Mouse (Mus musculus) limb, embryonic 12.5 days (tissue): ENCODE data around the gene Pnkp. TPM values are rescaled to one million over a fixed set of nuclear protein-coding genes. Genes with fewer than 3 reads are reported as not detected.
A peak's percentile ranks its signal among the peaks of the same experiment; 100 is the strongest.
"Not testable (repeated sequence)": the region's sequence is repeated elsewhere in the genome, so short reads cannot be mapped to it uniquely, and the experiment has no call there.

Experiments used
- ATAC-seq: fragments of 200-750 bp; cut with Nextera tagmentation; 2 replicates; pipeline ENCODE4 v1.8.0; 2017; ENCODE audit warnings: low read depth, moderate TSS enrichment; ENCODE audit not compliant: insufficient number of reproducible peaks, insufficient read depth, low FRiP score, low TSS enrichment
- H3K27ac ChIP-seq: fragments of 300-500 bp; sonication (generic); 2 replicates; pipeline ENCODE4 v1.5.1; 2016; ENCODE audit warnings: mild to moderate bottlenecking, moderate library complexity
- H3K27me3 ChIP-seq: fragments of 300-500 bp; sonication (generic); 2 replicates; pipeline ENCODE4 v1.6.1; 2016; ENCODE audit warnings: mild to moderate bottlenecking, moderate library complexity
- H3K36me3 ChIP-seq: fragments of 300-500 bp; sonication (generic); 2 replicates; pipeline ENCODE4 v1.6.1; 2016; ENCODE audit warnings: mild to moderate bottlenecking, moderate library complexity
- H3K4me1 ChIP-seq: fragments of 300-500 bp; sonication (generic); replicated peaks from 2 replicates; pipeline ENCODE4 v1.6.1; 2016
- H3K4me2 ChIP-seq: fragments of 300-500 bp; sonication (generic); 2 replicates; pipeline ENCODE4 v1.6.1; 2016; ENCODE audit warnings: mild to moderate bottlenecking, moderate library complexity
- H3K4me3 ChIP-seq: fragments of 300-500 bp; sonication (generic); replicated peaks from 2 replicates; pipeline ENCODE4 v1.5.1; 2016; ENCODE audit warnings: mild to moderate bottlenecking
- H3K9ac ChIP-seq: fragments of 300-500 bp; sonication (generic); replicated peaks from 2 replicates; pipeline ENCODE4 v1.6.1; 2016; ENCODE audit warnings: mild to moderate bottlenecking, moderate library complexity
- H3K9me3 ChIP-seq: fragments of 300-500 bp; sonication (generic); 2 replicates; pipeline ENCODE4 v1.6.1; 2016; ENCODE audit warnings: mild to moderate bottlenecking, moderate library complexity
- WGBS: fragments of 180-500 bp; shearing (Covaris S2); methylation state at CpG from one replicate; pipeline ENCODE4 v1.1.7; 2016; 5-methylcytosine and 5-hydroxymethylcytosine counted together
- polyA plus RNA-seq: library from polyadenylated mRNA; unstranded; fragments of >200 nt; fragmentation: Nextera tagmentation; extraction: Ambion mirVana; gene quantifications from 2 replicates; pipeline ENCODE4 v1.2.1, GENCODE M21; 2016

Gene Pnkp
- polyA plus RNA-seq, 1 experiment from 2014 or later, result 37.3 TPM

DNA sequence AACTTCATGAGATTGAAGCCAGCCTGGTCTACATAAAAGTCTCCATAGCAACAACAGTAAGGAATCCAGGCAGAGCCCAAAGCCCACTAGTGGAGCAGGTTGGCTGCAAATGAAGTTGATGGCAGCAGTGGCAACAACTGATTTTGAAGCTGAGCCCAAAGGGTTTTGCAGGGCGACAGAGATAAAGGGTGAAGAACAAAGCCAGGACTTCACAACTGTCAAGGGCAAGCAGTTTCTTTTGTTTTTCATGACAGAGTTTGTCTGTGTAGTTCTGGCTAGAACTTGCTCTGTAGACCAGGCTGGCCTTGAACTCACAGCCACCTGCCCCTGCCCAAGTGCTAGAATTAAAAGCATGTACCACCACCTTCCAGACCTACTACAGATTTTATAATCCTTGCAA, 14.2 kb downstream of the Pnkp start:
- Histone ChIP-seq H3K9ac (no peak overlapping the region), H3K4me1 (peaks cover 32% of the 10 kb centered on the region), H3K4me2 (no peak overlapping the region), H3K9me3 (no peaks in the 10 kb centered on the region), H3K27me3 (no peaks in the 10 kb centered on the region), H3K27ac (no peak overlapping the region), H3K36me3 (peaks cover 23% of the 10 kb centered on the region), H3K4me3 (no peak overlapping the region)
- WGBS, result 76% methylated on average over 1 of the region's 1 CpGs
- no peak for ATAC-seq

DNA sequence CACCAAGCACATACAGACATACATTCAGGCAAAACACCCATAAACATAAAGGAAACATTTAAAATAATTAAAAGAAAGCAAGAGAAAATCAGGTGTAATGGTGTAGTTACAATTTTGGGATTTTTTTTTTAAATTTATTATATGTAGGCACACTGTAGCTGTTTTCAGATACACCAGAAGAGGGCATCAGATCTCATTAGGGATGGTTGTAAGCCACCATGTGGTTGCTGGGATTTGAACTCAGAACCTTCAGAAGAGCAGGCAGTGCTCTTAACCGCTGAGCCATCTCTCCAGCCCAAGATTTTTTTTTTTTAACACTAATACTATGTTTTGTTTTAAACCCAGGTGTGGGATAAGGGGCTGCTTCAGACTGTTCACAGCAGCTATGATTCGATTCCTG, 14.8 kb downstream of the Pnkp start:
- WGBS, result 84% methylated on average over 2 of the region's 2 CpGs
- H3K4me3 ChIP-seq, ATAC-seq: not testable (repeated sequence)

DNA sequence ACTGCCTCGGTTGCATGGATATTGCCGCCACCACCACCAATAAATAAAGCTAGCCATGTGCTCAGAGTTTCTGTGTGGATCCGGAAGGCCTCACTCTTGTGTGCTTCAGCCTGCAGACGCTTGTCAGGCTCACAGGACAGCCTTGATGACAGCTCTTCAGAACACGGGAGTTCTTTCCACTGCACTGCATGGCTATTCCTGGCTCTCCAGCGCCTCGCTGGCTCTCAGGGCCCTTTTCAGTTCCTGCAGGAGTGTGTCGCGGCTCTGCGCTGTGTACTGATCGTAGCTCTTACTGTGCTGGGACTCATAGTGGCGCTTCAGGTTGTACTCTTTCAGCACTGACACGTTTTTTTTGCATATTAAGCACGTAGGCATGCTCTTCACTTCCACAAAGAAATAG, 20.9 kb downstream of the Pnkp start:
- Histone ChIP-seq H3K9ac (no peak overlapping the region), H3K27me3 (no peaks in the 10 kb centered on the region), H3K36me3 (peaks cover 74% of the 10 kb centered on the region), H3K9me3 (no peaks in the 10 kb centered on the region), H3K4me3 (no peak overlapping the region), H3K4me2 (no peak overlapping the region; the same call in 1 of the 2 replicates), H3K4me1 (no peaks in the 10 kb centered on the region), H3K27ac (no peak overlapping the region)
- 92% methylated on average over 14 of the region's 14 CpGs for WGBS
- ATAC-seq, result no peak

More for the DNA sequence above, 14.8 kb downstream of the Pnkp start:
- not testable (repeated sequence) for H3K9me3 ChIP-seq, H3K27ac ChIP-seq, H3K4me2 ChIP-seq, H3K9ac ChIP-seq, H3K27me3 ChIP-seq
- peaks cover 26% of the 10 kb centered on the region for H3K4me1 ChIP-seq
- peaks cover 22% of the 10 kb centered on the region for H3K36me3 ChIP-seq

DNA sequence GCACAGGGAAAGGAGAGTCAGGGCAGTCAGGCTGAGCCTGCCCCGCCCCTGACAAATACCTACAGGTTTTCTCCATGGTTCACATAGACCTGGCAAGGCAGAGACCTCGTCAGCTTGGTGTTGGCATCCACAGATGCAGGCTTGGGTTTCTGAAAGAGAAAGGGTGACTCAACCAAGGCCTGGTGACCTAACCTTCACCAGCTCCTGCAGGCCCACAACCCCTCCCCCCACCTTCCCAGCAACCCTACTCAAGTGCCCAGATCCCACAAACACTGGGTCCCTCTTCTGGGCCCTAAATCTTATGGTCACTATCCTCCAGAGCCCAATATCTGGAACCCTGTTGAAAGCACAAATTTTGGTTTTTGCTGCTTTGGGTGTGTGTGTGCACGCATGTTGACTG, 26.1 kb downstream of the Pnkp start:
- Histone ChIP-seq H3K27ac (no peak overlapping the region), H3K4me2 (no peak overlapping the region), H3K27me3 (no peaks in the 10 kb centered on the region), H3K4me1 (no peaks in the 10 kb centered on the region), H3K9ac (no peak overlapping the region), H3K36me3 (peaks cover 97% of the 10 kb centered on the region), H3K9me3 (no peaks in the 10 kb centered on the region), H3K4me3 (no peak overlapping the region)
- 96% methylated on average over 3 of the region's 3 CpGs for whole genome bisulfite sequencing
- no peak for ATAC-seq

DNA sequence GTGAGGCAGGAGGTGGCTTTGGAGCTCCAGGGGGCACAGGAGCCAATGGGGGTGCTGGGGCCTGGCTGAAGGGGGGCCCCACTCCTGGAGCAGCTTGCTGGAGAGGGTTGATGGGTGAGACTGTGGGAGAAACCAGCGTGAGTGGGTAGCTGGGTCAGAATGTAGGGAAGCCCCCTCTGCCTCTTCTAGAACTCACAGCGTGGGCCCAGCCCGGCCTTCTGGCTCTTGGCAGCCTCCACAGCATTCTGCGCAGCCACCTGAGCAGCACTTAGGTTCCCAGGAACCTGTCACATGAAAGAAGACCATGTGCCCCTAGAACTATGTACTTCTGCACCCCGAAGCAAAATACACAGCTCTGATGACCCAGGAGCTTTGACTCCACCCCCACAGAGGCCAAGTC, 27.7 kb downstream of the Pnkp start:
- H3K9ac ChIP-seq, result no peak overlapping the region
- H3K4me2 ChIP-seq, result no peak overlapping the region
- no peak overlapping the region for H3K27ac ChIP-seq
- no peaks in the 10 kb centered on the region for H3K9me3 ChIP-seq
- no peak overlapping the region for H3K4me3 ChIP-seq
- no peaks in the 10 kb centered on the region for H3K4me1 ChIP-seq
- no peak for ATAC-seq
- no peaks in the 10 kb centered on the region for H3K27me3 ChIP-seq
- peaks cover 96% of the 10 kb centered on the region for H3K36me3 ChIP-seq
- 95% methylated on average over 5 of the region's 5 CpGs for WGBS

DNA sequence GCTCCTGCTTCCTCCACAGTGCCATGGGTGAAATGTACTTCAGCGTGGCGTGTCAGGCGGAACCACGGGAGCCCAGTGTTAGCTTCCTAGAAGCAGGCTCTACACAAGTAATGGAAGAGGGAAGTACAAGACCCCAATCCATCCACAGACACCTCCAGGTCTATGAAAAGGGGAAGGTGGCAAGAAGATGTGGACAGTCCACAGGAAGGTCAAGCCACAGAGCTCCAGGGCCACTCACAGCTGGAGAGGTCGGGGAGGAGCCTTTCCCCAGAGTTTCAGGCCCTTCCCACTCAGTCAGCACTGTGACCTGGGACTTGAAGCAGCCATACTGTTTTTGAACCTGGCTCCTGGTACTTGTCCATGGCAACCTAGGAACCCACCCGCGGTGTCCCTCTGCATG, 30.0 kb downstream of the Pnkp start:
- Histone ChIP-seq H3K4me2 (no peak overlapping the region), H3K27me3 (no peaks in the 10 kb centered on the region), H3K9me3 (no peaks in the 10 kb centered on the region), H3K4me1 (peaks cover 15% of the 10 kb centered on the region), H3K27ac (no peak overlapping the region), H3K4me3 (no peak overlapping the region), H3K36me3 (peaks cover 82% of the 10 kb centered on the region), H3K9ac (no peak overlapping the region)
- 91% methylated on average over 7 of the region's 7 CpGs for WGBS
- ATAC-seq, result no peak

DNA sequence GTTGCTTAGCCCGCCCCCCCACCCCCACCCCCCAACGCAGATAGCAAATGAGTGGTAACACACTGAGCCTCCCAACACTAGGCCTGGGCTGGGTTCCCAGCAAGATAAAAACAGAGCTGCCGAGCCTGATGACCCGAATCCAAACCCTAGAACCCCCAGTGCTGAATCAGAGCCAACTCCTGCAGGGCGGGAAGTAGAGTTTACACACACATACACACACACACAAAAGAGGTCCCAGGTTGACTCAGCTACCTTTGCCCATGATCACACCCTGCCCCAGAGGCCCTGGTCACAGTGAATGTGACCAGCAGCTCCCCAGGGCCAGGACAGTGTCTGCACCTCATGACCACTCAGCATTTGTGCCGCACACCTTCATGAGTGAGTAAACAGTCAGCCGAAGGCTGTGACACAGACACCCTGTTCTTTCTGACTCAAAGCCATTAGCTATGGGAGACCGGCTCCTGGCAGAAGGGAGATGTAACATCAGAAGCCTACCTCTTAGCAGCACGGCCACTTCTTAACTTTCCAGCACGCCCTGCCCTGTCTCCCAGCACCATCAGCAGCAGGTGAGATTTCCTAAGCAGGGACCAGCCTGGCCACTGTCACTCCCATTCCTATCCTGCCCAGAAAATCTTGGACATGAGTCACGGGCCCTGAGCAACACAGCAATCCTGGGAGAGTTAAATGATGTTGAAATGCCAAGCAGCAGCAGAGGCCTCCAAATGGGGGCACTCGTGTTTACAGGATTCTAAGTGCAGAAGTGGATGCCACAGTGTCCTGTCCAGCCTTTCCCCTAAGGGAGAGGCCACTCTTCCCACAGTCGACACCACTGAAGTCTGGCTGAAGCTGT, 31.5 kb downstream of the Pnkp start:
- H3K27me3 ChIP-seq, result no peaks in the 10 kb centered on the region
- no peak overlapping the region for H3K27ac ChIP-seq
- H3K4me2 ChIP-seq, result no peak overlapping the region
- H3K9ac ChIP-seq, result no peak overlapping the region
- peaks cover 67% of the 10 kb centered on the region for H3K36me3 ChIP-seq
- H3K4me1 ChIP-seq, result peaks cover 20% of the 10 kb centered on the region
- H3K9me3 ChIP-seq, result no peaks in the 10 kb centered on the region
- ATAC-seq, result no peak
- no peak overlapping the region for H3K4me3 ChIP-seq
- WGBS, result 89% methylated on average over 13 of the region's 13 CpGs

DNA sequence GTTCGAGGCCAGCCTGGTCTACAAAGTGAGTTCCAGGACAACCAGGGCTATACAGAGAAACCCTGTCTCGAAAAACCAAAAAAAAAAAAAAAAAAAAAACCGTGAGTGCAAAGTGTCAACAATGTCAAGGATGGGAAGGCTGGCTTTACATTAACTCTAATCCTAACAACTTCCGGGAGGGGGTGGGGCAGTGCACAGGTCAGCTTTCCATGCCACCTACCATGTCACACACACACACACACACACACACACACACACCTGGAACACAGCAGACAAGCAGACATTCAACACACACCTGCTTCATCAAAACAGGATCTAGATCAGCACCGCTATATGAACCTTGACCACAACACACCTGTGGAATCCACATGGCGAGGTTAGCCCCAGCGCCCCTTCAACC, 33.2 kb downstream of the Pnkp start:
- Histone ChIP-seq H3K9me3 (no peaks in the 10 kb centered on the region), H3K4me2 (no peak overlapping the region), H3K36me3 (peaks cover 53% of the 10 kb centered on the region), H3K27ac (no peak overlapping the region), H3K9ac (no peak overlapping the region), H3K4me1 (peaks cover 24% of the 10 kb centered on the region), H3K27me3 (no peaks in the 10 kb centered on the region), H3K4me3 (no peak overlapping the region)
- 83% methylated on average over 7 of the region's 7 CpGs for WGBS
- no peak for ATAC-seq

DNA sequence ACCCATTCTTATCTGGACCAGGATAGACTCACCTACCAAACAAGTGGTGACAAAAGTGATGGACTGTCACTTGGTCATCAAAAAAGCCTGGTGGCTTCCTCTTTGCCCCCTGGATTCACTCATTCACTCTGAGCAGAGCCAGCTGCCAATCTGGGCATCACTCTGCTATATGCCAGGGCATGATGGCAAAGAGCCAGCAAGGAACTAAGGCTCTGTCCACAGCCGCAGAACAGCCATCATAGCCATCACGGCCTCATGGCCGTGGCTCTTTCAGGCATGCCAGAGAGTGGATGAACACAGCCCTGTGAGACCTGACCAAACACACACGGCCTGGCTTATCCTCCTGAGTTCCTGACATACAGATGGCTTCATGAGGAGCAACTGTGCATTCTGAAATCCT, 33.8 kb downstream of the Pnkp start:
- Histone ChIP-seq H3K4me2 (peak overlapping the region; percentile 85), H3K27me3 (no peaks in the 10 kb centered on the region), H3K9me3 (no peaks in the 10 kb centered on the region), H3K27ac (no peak overlapping the region), H3K4me3 (peak overlapping the region; percentile 82), H3K9ac (peak overlapping the region; percentile 85; the same call in 1 of the 2 replicates), H3K36me3 (peaks cover 47% of the 10 kb centered on the region), H3K4me1 (peaks cover 28% of the 10 kb centered on the region)
- WGBS, result 92% methylated on average over 4 of the region's 4 CpGs
- no peak for ATAC-seq

DNA sequence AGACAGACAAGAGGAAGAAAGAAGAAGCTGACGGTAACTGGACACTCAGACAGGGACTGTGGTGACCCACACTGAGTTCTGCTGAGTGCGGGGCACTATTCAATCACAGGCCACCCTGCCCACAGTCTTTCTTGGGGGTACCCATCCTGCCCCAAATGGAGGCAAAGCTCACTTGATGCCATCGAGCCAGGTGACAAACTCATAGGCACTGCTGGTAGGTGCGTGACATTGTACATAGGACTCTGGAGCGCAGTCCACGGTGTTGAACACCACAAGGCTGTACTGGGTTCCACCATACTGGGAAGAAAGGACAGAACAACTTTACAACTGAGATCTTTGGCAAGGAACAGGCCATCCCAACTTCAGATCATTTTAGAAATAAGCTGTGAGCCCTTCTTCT, 34.7 kb downstream of the Pnkp start:
- Histone ChIP-seq H3K4me1 (peaks cover 30% of the 10 kb centered on the region), H3K27me3 (no peaks in the 10 kb centered on the region), H3K9me3 (no peaks in the 10 kb centered on the region), H3K4me3 (peak overlapping the region; percentile 82), H3K4me2 (peak overlapping the region; percentile 85), H3K36me3 (peaks cover 39% of the 10 kb centered on the region), H3K9ac (peak overlapping the region; percentile 85), H3K27ac (peak overlapping the region; percentile 96)
- 32% methylated on average over 6 of the region's 6 CpGs for WGBS
- no peak for ATAC-seq

DNA sequence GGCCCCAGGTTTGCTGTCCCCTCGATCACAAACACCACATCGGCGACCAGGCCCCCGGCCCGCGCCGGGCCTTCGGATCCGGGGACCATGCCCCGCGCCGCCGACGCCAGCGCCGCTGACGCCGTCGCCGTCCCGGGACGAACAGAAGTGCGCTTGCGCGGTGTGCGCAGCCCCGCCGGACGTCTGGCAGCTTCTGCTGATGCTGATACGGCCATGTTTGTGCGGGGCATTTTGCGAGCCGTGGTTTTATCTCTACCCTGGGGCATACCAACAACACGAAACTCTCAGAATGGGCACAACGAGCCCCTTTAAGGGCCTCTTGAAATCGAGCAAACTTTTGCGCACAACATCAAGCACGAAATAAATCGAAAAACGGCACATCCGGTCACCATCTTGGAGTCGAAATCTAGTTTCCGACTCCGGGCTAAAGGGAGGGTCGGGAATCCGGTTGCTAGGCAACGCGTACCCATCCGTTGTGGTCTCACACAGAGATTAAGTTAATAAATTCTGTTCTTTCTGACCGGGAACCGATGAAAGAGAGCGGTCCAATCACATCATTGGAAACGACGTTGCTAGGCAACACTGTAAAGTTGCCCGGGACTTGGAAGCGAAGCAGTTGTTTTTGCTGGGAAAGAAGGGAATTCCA, 35.5 kb downstream of the Pnkp start, which contains the start of gene Med25:
Gene Med25 (minus strand): TSS at position 437 of the 646 bp plus-strand sequence.
- H3K9me3 ChIP-seq, result no peaks in the 10 kb centered on the region
- H3K27ac ChIP-seq, result peak within 1 kb of the TSS; percentile 96
- H3K4me1 ChIP-seq, result peaks cover 38% of the 10 kb centered on the region
- H3K9ac ChIP-seq, result peak within 1 kb of the TSS; percentile 85
- no peaks in the 10 kb centered on the region for H3K27me3 ChIP-seq
- ATAC-seq, result peak; percentile 61
- peak within 1 kb of the TSS; percentile 85 for H3K4me2 ChIP-seq
- WGBS, result under 1% methylated on average over 56 of the region's 56 CpGs
- peak within 1 kb of the TSS; percentile 82 for H3K4me3 ChIP-seq
- peaks cover 31% of the 10 kb centered on the region for H3K36me3 ChIP-seq
